Comparison of ENCODE assay signal across 10 mouse cellular contexts in the genomic region with DNA sequence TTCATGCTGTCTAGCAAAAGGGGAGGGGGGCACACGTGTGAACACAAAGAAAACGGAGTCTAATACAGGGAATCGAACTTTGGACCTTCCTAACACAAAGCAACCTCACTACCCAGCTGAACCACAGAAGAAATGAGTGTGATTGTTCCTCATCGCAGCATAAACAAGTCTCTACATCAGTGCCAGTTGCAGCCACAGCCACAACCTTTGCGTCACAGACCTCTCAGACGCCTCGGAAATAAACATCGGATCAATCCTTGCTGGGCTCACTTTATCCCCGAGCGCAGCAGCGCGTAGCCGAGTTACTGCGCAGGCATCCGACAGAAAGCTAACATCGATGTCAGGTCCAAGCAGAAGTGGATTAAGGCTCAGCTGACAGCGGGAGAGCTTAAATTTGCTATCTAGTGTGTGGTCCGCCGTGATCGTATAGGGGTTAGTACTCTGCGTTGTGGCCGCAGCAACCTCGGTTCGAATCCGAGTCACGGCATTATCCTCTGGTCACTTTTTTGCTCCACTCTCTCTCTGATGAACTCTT. TPM values are rescaled to one million over a fixed set of nuclear protein-coding genes. Genes with fewer than 3 reads are reported as not detected.
A peak's percentile ranks its signal among the peaks of the same experiment; 100 is the strongest.
DNase-seq lines count a peak whose midpoint lies in the region; ATAC-seq and TF ChIP-seq lines count a peak whose summit lies in the region.
"Had no signal": no experiment of that assay in that cellular context is flagged by ENCODE, and none has a peak within 500 bp of the region (broad histone marks: within the 10 kb centered on the region; RNA-seq: fewer than 3 reads in every experiment).

No protein-coding gene starts in this region.

- no peak overlapping the region for H3K9ac ChIP-seq in embryonic facial prominence, embryonic 15.5 days
- H3K9ac ChIP-seq in intestine, embryonic 15.5 days: no peak overlapping the region
- no peak overlapping the region for H3K9ac ChIP-seq in stomach, embryonic 15.5 days

- peak overlapping the region; percentile 68 for H3K4me3 ChIP-seq in E14TG2a.4 (replicated peaks; ENCODE audit: low read length)
- H3K4me3 ChIP-seq in embryonic facial prominence, embryonic 15.5 days (replicated peaks): peak overlapping the region; percentile 29
- H3K4me3 ChIP-seq in intestine, embryonic 15.5 days (replicated peaks): peak overlapping the region; percentile 26
- peak overlapping the region; percentile 26 for H3K4me3 ChIP-seq in stomach, embryonic 15.5 days (replicated peaks)

- peaks cover 46% of the 10 kb centered on the region for H3K4me1 ChIP-seq in E14TG2a.4 (replicated peaks; ENCODE audit: low read depth, low read length)
- H3K4me1 ChIP-seq in embryonic facial prominence, embryonic 15.5 days: peaks cover 3% of the 10 kb centered on the region; the same call in 1 of the 2 replicates
- H3K4me1 ChIP-seq in intestine, embryonic 15.5 days (replicated peaks): peaks cover 3% of the 10 kb centered on the region
- peaks cover under 1% of the 10 kb centered on the region; the same call in 1 of the 2 replicates for H3K4me1 ChIP-seq in stomach, embryonic 15.5 days

- no peak overlapping the region for H3K27ac ChIP-seq in embryonic facial prominence, embryonic 15.5 days (replicated peaks)
- H3K27ac ChIP-seq in intestine, embryonic 15.5 days: no peak overlapping the region
- H3K27ac ChIP-seq in stomach, embryonic 15.5 days: no peak overlapping the region
- H3K27ac ChIP-seq: macrophage had no signal

- WGBS in embryonic facial prominence, embryonic 15.5 days: 2% methylated on average over 26 of the region's 26 CpGs
- WGBS in intestine, embryonic 15.5 days: under 1% methylated on average over 26 of the region's 26 CpGs
- WGBS in stomach, embryonic 15.5 days: 1% methylated on average over 26 of the region's 26 CpGs

- H3K9me3 ChIP-seq in E14TG2a.4 (ENCODE audit: low read length): no peaks in the 10 kb centered on the region
- H3K9me3 ChIP-seq in embryonic facial prominence, embryonic 15.5 days (replicated peaks): no peaks in the 10 kb centered on the region
- no peaks in the 10 kb centered on the region for H3K9me3 ChIP-seq in intestine, embryonic 15.5 days
- no peaks in the 10 kb centered on the region for H3K9me3 ChIP-seq in stomach, embryonic 15.5 days

- peak overlapping the region; percentile 37 for H3K4me2 ChIP-seq in embryonic facial prominence, embryonic 15.5 days (replicated peaks)
- H3K4me2 ChIP-seq in intestine, embryonic 15.5 days (replicated peaks): peak overlapping the region; percentile 47
- H3K4me2 ChIP-seq in stomach, embryonic 15.5 days: peak overlapping the region; percentile 41

- DNase-seq in cerebellum, postnatal 4 days (ENCODE audit: low spot score in 2 of 2): peak; percentile 9 to 20
- DNase-seq in cerebellum, adult 8-10 months: no peak
- peak; percentile 75 for DNase-seq in mesoderm, embryonic 11.5 days (ENCODE audit: low read depth, low spot score)
- DNase-seq in urinary bladder, adult 2 months (ENCODE audit: low spot score): no peak

- no peak for ATAC-seq in embryonic facial prominence, embryonic 15.5 days (ENCODE audit: insufficient number of reproducible peaks, low FRiP score, low TSS enrichment, low read depth)
- peak; percentile 71 for ATAC-seq in intestine, embryonic 15.5 days
- ATAC-seq in stomach, embryonic 15.5 days (ENCODE audit: insufficient read depth, low FRiP score, low read depth): no peak; the same call in 1 of the 2 replicates

- no peaks in the 10 kb centered on the region for H3K36me3 ChIP-seq in E14TG2a.4 (ENCODE audit: insufficient read depth, low read length)
- H3K36me3 ChIP-seq in embryonic facial prominence, embryonic 15.5 days: no peaks in the 10 kb centered on the region
- H3K36me3 ChIP-seq in intestine, embryonic 15.5 days: no peaks in the 10 kb centered on the region
- H3K36me3 ChIP-seq in stomach, embryonic 15.5 days: no peaks in the 10 kb centered on the region

- TF ChIP-seq CTCF in E14TG2a.4 (conservative IDR thresholded peaks at IDR 0.05; ENCODE audit: low read length): no peak

- H3K27me3 ChIP-seq in E14TG2a.4 (ENCODE audit: insufficient read depth, low read length): no peaks in the 10 kb centered on the region
- H3K27me3 ChIP-seq in embryonic facial prominence, embryonic 15.5 days: peaks cover 80% of the 10 kb centered on the region
- H3K27me3 ChIP-seq in intestine, embryonic 15.5 days (replicated peaks): peaks cover 42% of the 10 kb centered on the region
- peaks cover 35% of the 10 kb centered on the region for H3K27me3 ChIP-seq in stomach, embryonic 15.5 days (replicated peaks)

RNA-seq across cellular contexts. Expression of a gene that starts 16.5 kb away (rescaled TPM):
- polyA plus RNA-seq in embryonic facial prominence, embryonic 15.5 days (2015; fragmentation: Nextera tagmentation; extraction: Ambion mirVana): 0.31 TPM in 1 of 2 replicates, not detected in the other
- 0.14 and 0.20 TPM in 2 replicates for polyA plus RNA-seq in intestine, embryonic 15.5 days (2015; fragmentation: Nextera tagmentation; extraction: Ambion mirVana)
- polyA plus RNA-seq in stomach, embryonic 15.5 days (2015; fragmentation: Nextera tagmentation; extraction: Ambion mirVana): 0.28 and 0.37 TPM in 2 replicates
- polyA plus RNA-seq in urinary bladder, adult 2 months (2012; rRNA removed): 0.15 and 0.29 TPM in 2 replicates
- polyA plus RNA-seq: C2C12, macrophage had no signal

Comparison
In these comparisons a context has a peak if more than half of its experiments do, and no peak if none do; other contexts are left out.
1. DNase-seq: peak in cerebellum, postnatal 4 days (2 of 2) and mesoderm, embryonic 11.5 days (single experiment); none in cerebellum, adult 8-10 months (single experiment) and urinary bladder, adult 2 months (single experiment).
2. Peak in every context shown above with its lines, with median percentiles within 50 percentile points of each other: H3K4me3 ChIP-seq and H3K4me2 ChIP-seq.